Mouse (Mus musculus) liver, adult 2 months (tissue): ENCODE data around the gene Abca8a. TPM values are rescaled to one million over a fixed set of nuclear protein-coding genes. Genes with fewer than 3 reads are reported as not detected.
"Not testable (repeated sequence)": the region's sequence is repeated elsewhere in the genome, so short reads cannot be mapped to it uniquely, and the experiment has no call there.

Experiments used
- DNase-seq: peaks from one replicate; pipeline ENCODE4 v3.0.0-alpha.2; 2011; ENCODE audit warnings: low read depth, low spot score; ENCODE audit errors: extremely low read depth
- H3K27ac ChIP-seq: fragments of 200-500 bp; replicated peaks from 2 replicates; pipeline ENCODE4 v1.5.1; 2012; ENCODE audit warnings: low read depth, mild to moderate bottlenecking, control low read depth, inconsistent platforms, low read length; ENCODE audit not compliant: insufficient read depth
- H3K27me3 ChIP-seq: fragments of 200-500 bp; 2 replicates; pipeline ENCODE4 v1.6.1; 2012; ENCODE audit warnings: mild to moderate bottlenecking, moderate library complexity, low read length, inconsistent platforms; ENCODE audit not compliant: control insufficient read depth, insufficient read depth
- H3K36me3 ChIP-seq: fragments of 200-500 bp; 2 replicates; pipeline ENCODE4 v1.6.1; 2012; ENCODE audit warnings: low read length, inconsistent platforms; ENCODE audit not compliant: control insufficient read depth, insufficient read depth
- H3K4me1 ChIP-seq: fragments of 200-500 bp; 2 replicates; pipeline ENCODE4 v1.6.1; 2011; ENCODE audit warnings: low read length; ENCODE audit not compliant: control insufficient read depth, insufficient read depth
- H3K4me3 ChIP-seq: fragments of 200-500 bp; 2 replicates; pipeline ENCODE4 v1.5.1; 2011; ENCODE audit warnings: low read depth, mild to moderate bottlenecking, control low read depth, low read length, moderate library complexity; ENCODE audit not compliant: insufficient read depth
- H3K79me2 ChIP-seq: fragments of 200-500 bp; 2 replicates; pipeline ENCODE4 v1.6.1; 2012; ENCODE audit warnings: inconsistent platforms, mild to moderate bottlenecking, low read length, moderate library complexity; ENCODE audit not compliant: control insufficient read depth, insufficient read depth
- H3K9ac ChIP-seq: fragments of 200-500 bp; 2 replicates; pipeline ENCODE4 v1.6.1; 2012; ENCODE audit warnings: low read depth, mild to moderate bottlenecking, control low read depth, inconsistent platforms, low read length
- CTCF ChIP-seq: fragments of 200-500 bp; IDR thresholded peaks from 2 replicates; pipeline ENCODE4 v1.5.1; 2011; ENCODE audit warnings: low read depth, low read length, control low read depth
- POLR2A ChIP-seq: fragments of 200-500 bp; IDR thresholded peaks from 2 replicates; pipeline ENCODE4 v1.6.1; 2011; ENCODE audit warnings: low read length, control low read depth; ENCODE audit not compliant: insufficient read depth; ENCODE audit errors: extremely low read depth
- WGBS: fragments of 180-500 bp; shearing (Covaris S2); methylation state at CpG from one replicate; pipeline ENCODE4 v1.1.7; 2018; 5-methylcytosine and 5-hydroxymethylcytosine counted together
- polyA plus RNA-seq: library from polyadenylated mRNA; depleted of rRNA; stranded (reverse); fragments of >200 nt; gene quantifications from 2 replicates; pipeline ENCODE4 v1.2.3, GENCODE M21; 2012
- total RNA-seq: library from RNA; depleted of rRNA; stranded (reverse); fragments of >200 nt; gene quantifications from 2 replicates; pipeline ENCODE4 v1.2.3, GENCODE M21; 2014

The Abca8a gene
- total and polyA plus RNA-seq, 2 experiments, result 24.0 to 146 TPM

DNA sequence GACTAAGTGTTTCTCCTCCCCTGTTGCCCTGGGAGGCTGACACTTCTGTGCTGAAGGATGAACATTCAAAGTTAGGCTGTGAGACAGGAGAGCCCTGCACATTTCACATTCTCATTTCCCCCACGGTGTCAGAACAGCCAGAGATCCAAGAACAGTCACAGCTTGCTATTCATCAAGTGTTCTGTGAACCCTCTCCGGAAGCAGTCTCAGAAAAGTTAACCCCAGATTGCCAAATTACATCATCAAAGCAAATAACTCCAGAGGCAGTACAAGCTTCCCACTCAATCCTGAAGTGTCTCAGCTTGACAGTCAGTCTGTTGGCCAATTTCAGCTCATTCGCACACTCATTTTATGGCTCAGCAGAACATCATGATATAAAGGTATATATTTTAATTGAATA is 100.8 kb downstream of the Abca8a start:
- DNase-seq, result peak; percentile 97
- Histone ChIP-seq H3K27ac (peak overlapping the region; percentile 95), H3K27me3 (no peaks in the 10 kb centered on the region), H3K79me2 (peaks cover 10% of the 10 kb centered on the region; the same call in 1 of the 2 replicates), H3K9ac (peak overlapping the region; percentile 87), H3K4me3 (peak overlapping the region; percentile 69), H3K36me3 (no peaks in the 10 kb centered on the region), H3K4me1 (peaks cover 15% of the 10 kb centered on the region)
- TF ChIP-seq POLR2A, result no peak
- TF ChIP-seq CTCF, result no peak
- 0% methylated on average over 3 of the region's 3 CpGs for WGBS

GRCm38 (mm10) chr11:109994014-109994413 is 101.8 kb downstream of the Abca8a start:
- Histone ChIP-seq H3K36me3 (no peaks in the 10 kb centered on the region), H3K4me1 (peaks cover 16% of the 10 kb centered on the region), H3K27me3 (no peaks in the 10 kb centered on the region), H3K79me2 (peaks cover 12% of the 10 kb centered on the region; the same call in 1 of the 2 replicates), H3K4me3 (peak overlapping the region; percentile 4; the same call in 1 of the 2 replicates), H3K27ac (peak overlapping the region; percentile 95), H3K9ac (peak overlapping the region; percentile 53)
- 13% methylated on average over 6 of the region's 6 CpGs for WGBS
- DNase-seq, result peak; percentile 70
- no peak for TF ChIP-seq POLR2A
- no peak for TF ChIP-seq CTCF

GRCm38 (mm10) chr11:109991270-109991669 is 104.5 kb downstream of the Abca8a start:
- Histone ChIP-seq H3K27ac (no peak overlapping the region), H3K4me3 (no peak overlapping the region), H3K9ac (no peak overlapping the region), H3K36me3 (no peaks in the 10 kb centered on the region), H3K27me3 (no peaks in the 10 kb centered on the region), H3K4me1 (peaks cover 24% of the 10 kb centered on the region), H3K79me2 (peaks cover 16% of the 10 kb centered on the region)
- WGBS, result 24% methylated on average over 3 of the region's 3 CpGs
- DNase-seq, result peak; percentile 47
- no peak for TF ChIP-seq POLR2A
- no peak for TF ChIP-seq CTCF

- no peak overlapping the region for H3K27ac ChIP-seq
- TF ChIP-seq CTCF (no peak), POLR2A (no peak)
- H3K79me2 ChIP-seq, result peaks cover 20% of the 10 kb centered on the region
- H3K9ac ChIP-seq, result no peak overlapping the region
- H3K27me3 ChIP-seq, result no peaks in the 10 kb centered on the region
- peaks cover 24% of the 10 kb centered on the region for H3K4me1 ChIP-seq
- no peak for DNase-seq
- no peak overlapping the region for H3K4me3 ChIP-seq
- WGBS, result 98% methylated on average over 2 of the region's 2 CpGs
- no peaks in the 10 kb centered on the region for H3K36me3 ChIP-seq
These were observed 105.5 kb downstream of the Abca8a start for GRCm38 (mm10) chr11:109990256-109990655.

DNA sequence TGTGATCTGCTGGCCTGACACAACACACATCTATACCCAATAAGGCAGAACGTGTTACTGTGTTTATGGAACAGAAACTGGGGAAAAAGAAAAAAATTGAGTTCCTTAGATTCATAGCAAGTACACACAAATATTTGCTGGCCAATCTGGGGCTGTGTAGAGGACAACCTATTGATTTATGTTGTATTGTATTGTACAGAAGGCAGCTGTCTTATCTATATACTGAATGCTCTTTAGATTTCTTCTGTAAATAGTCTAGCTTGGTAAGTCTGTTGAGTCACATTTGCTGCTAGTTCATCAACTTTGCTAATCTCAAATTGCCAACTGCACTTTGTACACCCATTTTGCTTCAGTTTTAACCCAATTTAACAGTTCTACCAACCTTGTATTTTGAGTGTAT is 107.6 kb downstream of the Abca8a start:
- Histone ChIP-seq H3K4me3 (no peak overlapping the region), H3K79me2 (peaks cover 17% of the 10 kb centered on the region), H3K4me1 (peaks cover 17% of the 10 kb centered on the region), H3K27ac (peak overlapping the region; percentile 71), H3K27me3 (no peaks in the 10 kb centered on the region), H3K36me3 (no peaks in the 10 kb centered on the region), H3K9ac (no peak overlapping the region)
- 14% methylated on average over 1 of the region's 1 CpGs for WGBS
- DNase-seq, result peak; percentile 87
- TF ChIP-seq CTCF, result no peak
- TF ChIP-seq POLR2A, result no peak

DNA sequence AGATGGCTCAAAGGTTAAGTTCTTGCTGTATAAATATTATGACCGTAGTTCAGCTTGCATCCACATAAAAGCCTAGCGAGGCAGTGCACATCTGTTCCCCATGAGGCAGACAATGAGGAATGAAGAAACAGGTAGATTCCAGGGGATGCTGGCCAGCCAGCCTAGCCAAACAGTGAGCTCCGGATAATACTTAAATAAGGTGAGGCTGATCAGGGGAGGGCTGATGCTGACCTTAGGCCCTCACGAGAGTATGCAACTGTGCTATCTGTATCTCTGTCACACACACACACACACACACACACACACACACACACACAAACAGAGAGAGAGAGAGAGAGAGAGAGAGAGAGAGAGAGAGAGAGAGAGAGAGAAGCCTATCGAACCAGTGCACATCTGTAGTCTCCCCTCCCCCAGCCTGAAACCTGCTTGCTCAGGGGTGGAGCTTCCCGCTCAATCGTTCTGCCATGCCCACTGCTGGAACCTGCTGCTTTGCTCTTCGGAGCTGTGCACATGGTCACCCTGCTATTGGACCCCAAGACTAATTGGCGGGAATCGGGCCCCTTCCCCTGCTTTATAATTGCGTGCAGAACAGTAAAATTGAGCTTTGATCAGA is 108.2 kb downstream of the Abca8a start:
- Histone ChIP-seq H3K27ac (peak overlapping the region; percentile 45), H3K4me1 (peaks cover 17% of the 10 kb centered on the region), H3K79me2 (peaks cover 15% of the 10 kb centered on the region)
- not testable (repeated sequence) for H3K36me3 ChIP-seq, H3K9ac ChIP-seq, H3K4me3 ChIP-seq, H3K27me3 ChIP-seq
- WGBS, result 18% methylated on average over 10 of the region's 11 CpGs
- DNase-seq, result peak; percentile 69
